Mouse (Mus musculus) c-Kit-positive CD71-negative TER-119-negative erythroid progenitor cells, embryonic 14.5 days (primary cell): Measurements from ENCODE around the gene Msh2.
"Not testable (repeated sequence)": the region's sequence is repeated elsewhere in the genome, so short reads cannot be mapped to it uniquely, and the experiment has no call there.

Experiments
- DNase-seq: peaks from one replicate; pipeline ENCODE4 v3.0.0-alpha.2; 2013; ENCODE audit warnings: low read depth

The Msh2 gene

GRCm38 (mm10) chr17:87671890-87672660, at the start of gene Msh2:
Msh2 (plus strand) TSS chr17:87672330.
- peak; percentile 98 for DNase-seq

DNA sequence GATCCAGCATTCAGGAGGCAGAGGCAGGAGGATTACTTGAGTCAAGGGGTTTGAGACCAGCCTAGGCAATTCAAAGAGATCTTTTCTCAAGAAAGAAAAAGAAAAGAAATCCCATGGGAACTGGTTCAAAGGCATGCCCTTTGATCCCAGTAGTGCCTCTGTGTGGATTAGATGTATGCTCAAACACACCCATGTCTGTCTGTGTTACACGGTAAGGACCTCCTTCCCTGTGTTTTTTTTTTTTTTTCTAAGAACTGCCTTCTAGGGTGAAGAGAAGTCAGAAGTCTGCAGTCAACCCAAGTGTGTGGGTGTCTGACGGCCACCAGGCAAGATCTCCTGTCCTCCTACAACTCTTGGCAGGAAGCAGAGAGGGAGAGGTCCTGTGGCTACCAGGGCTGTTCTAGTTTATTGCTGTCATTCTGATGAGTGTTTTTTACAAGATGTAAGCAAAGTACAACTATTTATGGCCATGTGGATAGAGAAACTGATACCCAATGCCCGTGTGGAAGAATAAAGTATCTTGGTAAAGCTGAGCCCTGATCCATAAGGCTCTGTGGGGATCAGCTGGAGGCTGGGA, 46.5 kb upstream of the Msh2 start:
- no peak for DNase-seq

DNA sequence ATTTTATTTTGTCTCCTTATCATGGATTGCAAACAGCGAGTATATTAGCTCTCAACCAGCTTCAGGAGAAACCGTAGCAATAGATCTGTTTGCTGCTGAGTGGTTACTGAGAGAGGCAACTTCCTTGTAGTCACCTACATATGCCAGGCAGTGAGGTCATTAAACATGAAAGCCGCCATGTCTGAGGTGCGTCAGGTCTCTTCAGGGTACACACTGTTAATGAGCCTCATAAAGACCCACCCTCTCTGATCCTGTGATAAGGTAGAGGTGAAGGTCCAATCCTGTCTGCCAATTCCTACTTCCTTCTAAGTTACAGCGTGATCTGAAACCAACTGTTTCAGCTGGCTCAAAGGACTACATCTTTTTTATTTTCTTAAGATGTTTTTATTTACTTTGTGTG, 44.0 kb upstream of the Msh2 start:
- no peak for DNase-seq

DNA sequence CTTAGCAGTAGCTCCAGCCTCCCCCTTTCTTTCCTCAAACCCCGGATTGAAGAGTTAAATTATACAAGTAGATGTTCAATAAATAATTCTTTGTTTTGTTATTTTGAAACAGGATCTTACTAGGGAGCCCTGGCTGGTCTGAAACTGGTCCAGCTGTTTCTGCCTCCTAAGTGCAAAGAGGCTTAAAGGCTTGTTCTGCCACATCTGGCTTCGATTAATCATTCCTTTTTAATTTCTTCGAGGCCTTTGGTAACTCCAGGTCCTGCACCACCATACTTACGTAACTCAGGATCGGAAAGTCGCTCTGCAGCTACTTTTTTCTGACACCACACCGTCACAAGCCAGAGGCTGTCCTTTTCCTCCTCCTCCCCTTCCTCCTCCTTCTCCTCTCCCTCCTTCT, 43.4 kb upstream of the Msh2 start:
- no peak for DNase-seq

- DNase-seq, result no peak
Observed at GRCm38 (mm10) chr17:87637056-87637389, 35.1 kb upstream of the Msh2 start.

DNA sequence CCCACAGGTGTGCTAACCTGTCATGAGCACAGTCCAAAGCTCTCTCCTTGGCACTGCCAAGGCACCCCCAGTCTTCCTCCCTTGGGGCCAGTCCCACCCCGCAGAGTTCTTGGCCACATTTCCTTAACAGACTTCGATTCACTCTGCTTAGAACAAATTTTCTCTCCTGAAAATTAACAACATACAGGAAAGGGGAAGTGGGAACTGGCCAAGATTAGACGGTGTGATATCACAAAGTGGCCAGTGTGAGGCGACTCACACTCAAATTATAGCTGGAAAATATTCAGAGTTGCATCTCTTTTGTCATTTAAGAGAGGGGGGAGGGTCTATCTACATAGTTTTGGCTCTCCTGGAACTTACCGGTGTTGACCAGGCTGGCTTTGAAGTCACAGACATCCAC, 32.9 kb upstream of the Msh2 start:
- DNase-seq, result no peak

GRCm38 (mm10) chr17:87640272-87640671, 31.9 kb upstream of the Msh2 start:
- DNase-seq, result no peak

DNA sequence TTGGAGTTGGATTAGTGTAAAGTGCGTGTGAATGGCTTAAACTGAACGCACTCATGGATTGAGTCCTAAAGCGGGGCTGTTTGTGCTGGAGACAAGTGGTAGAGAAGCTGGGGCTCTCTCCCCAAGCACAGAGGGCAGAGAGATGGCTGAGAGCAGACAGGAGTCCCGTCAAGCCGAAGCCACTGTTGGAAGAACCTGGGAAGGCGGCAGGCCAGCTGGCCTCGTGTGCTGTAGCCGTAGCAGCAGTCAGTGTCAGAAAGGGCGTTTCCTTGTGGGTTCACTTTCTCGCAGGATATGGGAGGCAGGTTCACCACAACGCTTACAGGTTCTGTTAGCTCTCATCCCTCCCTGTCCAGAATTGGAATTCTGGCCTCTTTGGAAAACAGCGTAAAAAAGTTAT, 31.1 kb upstream of the Msh2 start:
- no peak for DNase-seq

DNA sequence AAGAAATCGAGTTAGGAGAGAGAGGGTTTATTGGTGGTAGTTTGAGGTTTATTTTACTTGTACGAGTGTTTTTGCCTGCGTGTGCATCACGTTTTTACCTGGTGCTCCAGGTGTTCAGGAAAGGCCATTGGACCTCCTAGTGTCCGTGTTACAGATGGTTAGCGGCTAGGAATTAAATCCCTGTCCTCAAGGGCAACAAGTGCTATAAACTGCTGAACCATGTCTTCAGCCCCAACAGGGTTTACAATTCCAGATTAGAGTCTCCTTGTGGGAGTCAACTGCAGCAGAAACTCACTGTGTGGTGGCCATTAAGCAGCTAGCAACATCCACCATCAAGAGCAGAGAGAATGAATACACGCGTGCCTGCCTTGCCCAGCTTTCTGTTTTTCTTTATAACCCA, 29.4 kb upstream of the Msh2 start:
- no peak for DNase-seq

GRCm38 (mm10) chr17:87655616-87656015, 16.5 kb upstream of the Msh2 start:
- DNase-seq, result not testable (repeated sequence)

GRCm38 (mm10) chr17:87661958-87662573, 10.1 kb upstream of the Msh2 start:
- not testable (repeated sequence) for DNase-seq

DNA sequence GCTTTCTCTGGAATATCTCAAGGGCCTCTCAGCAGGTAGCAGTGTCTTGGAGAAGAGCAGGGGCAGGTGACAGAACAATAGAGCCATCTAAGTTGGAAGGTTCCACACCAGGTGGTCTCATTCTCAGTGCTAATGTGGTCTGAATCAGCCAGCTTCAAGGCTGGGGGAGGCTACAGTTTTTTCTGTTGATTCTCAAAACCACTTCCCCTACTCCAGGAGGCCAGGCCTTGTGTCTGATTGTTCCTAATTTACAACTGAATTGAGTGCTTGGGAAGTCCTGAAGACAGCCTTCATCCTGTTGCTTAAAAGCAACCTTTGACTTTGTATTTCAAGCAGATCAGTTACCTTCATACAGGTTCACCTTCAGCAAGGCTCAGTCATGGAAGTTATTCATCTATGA, 7.9 kb upstream of the Msh2 start:
- DNase-seq, result no peak

GRCm38 (mm10) chr17:87665066-87665822, 6.9 kb upstream of the Msh2 start:
- peak; percentile 12 for DNase-seq

GRCm38 (mm10) chr17:87672677-87673286, 652 bp downstream of the Msh2 start:
- DNase-seq, result peak; percentile 19

GRCm38 (mm10) chr17:87676916-87677474, 4.9 kb downstream of the Msh2 start:
- not testable (repeated sequence) for DNase-seq

- no peak for DNase-seq
Observed at GRCm38 (mm10) chr17:87677656-87678055, 5.5 kb downstream of the Msh2 start.

DNA sequence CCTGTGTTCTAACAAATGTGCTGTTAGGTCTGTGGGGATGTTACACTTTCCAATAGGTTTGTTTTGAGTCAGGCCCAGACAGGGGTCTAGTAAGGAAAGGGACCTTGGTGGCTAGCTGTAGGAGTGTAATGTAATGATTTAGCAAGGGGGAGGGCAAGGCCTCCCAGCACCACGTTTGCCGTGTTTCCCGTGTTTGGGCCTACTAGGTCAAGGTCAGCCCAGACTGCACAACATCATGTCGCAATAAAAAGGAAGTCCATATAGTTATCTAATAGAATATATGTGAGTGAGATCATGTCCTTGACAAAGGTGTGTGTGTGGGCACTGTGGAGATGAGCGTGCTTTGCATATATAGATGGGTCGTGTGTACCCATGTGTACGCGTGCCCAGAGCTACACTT, 17.1 kb downstream of the Msh2 start:
- DNase-seq, result no peak

- DNase-seq, result peak; percentile 29
Observed at GRCm38 (mm10) chr17:87691958-87692357, 19.8 kb downstream of the Msh2 start.

DNA sequence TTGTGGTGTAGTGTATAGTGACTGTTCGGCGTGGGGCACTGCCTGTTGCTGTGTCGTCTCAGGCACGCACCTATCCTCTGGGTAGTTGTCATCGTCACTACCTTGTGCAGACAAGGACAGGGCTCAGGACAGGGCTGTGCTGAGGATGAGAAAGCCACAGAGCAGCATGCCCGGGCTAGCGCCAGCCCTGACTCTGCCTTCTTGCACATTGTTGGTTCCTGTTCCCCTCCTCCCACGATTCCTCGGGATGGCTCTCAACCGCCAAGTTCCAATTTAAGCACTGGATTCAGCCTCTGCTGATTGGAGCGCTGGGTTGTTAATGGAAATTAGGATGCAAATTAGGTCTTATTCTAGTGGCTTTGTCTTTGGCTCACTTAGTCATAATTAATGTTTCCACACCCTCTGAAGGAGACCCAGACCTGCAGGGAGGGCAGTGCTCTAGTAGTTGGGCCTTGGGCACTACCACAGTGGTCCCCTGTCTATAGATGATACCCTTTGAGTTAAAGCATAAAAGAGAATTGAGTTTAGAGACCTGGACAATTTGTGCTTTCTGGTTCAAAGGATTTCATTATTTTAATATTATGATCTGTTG, 23.8 kb downstream of the Msh2 start:
- DNase-seq, result no peak

- DNase-seq, result no peak
Observed at GRCm38 (mm10) chr17:87696814-87697213, 24.7 kb downstream of the Msh2 start.

DNA sequence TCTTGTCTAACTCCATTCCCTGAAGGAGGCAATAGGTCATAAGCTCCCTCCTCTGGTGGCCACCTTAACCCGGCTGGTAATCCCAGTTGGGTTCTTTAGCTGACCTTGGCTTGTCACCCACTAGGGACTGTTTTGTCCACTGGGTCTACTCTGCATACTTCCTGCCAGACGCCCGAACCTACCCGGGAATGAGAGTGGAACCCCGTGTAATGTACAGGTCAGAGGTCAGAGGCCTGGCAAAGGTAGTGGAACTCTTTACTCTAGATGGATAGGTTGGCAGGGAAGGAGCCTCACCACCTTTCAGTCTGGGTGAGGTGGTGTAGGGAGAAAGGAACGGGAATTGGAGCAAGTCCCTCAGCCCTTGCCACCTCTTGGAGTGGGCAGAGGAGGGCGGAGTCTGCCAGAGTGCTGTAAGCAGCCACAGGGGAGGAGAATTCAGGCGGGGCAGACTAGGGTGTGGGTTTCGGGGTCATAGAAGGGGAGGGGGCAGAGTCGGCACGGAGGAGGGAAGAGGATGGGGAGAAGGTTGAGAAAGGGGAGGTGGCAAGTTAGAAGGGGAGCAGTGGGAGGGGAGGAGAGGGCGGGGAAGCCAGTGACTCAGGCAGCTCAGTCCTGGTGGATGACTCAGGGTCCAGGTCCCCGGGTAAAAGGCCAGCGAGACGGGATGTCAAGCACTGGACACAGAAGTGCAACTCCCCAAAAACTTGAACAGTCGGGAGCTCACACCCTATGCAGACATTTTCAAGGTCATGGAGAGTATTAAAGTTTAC, 27.1 kb downstream of the Msh2 start:
- DNase-seq, result no peak
